Mouse (Mus musculus): Measurements from ENCODE around the gene Cldn18. TPM values are rescaled to one million over a fixed set of nuclear protein-coding genes. Genes with fewer than 3 reads are reported as not detected.

Gene Cldn18
- not detected for total RNA-seq (2022)

DNA sequence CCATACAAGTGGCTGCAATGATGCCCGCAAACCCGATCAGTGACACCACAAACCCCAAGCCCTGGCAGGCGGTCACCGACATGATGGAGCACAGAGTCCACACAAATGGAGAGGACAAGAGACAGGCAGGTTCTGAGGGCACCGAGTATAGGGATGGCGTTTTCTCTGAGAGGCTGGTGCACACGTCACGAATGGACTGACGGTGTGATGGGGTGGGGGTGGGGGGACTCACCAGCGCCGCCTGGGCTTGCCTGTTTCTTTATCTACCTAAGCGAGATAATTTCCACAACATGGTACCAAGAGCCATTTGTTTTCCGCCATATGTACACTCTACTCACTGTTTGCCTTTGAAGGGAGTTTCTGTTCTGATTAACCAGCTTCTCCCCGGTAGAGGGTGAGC lies at the start of gene Cldn18:
Gene Cldn18 (minus strand): TSS at position 134 of the 400 bp plus-strand sequence.
- DNase-seq (ENCODE audit: low spot score in 2 of 2) = no peak

DNA sequence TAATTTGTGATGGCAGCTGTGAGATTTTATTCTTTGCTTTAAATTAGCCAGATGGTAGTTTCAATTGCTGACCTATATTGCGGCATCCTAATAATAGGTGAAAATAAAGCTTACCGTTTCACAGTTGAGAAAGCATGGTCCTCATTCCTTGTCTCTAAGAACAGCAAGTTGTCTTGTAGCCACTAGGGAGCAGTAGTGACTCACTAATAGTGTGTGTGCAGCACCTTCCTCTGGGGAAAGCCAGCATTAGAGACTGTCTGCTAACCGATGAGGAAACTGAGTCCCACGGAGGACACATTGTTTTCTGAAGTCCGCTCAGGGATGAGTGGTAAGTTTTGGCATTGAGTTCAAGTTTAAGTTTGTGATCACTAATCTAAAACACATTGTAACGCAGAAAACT lies 46.5 kb upstream of the Cldn18 start:
- DNase-seq (ENCODE audit: low spot score in 2 of 2) = no peak

DNA sequence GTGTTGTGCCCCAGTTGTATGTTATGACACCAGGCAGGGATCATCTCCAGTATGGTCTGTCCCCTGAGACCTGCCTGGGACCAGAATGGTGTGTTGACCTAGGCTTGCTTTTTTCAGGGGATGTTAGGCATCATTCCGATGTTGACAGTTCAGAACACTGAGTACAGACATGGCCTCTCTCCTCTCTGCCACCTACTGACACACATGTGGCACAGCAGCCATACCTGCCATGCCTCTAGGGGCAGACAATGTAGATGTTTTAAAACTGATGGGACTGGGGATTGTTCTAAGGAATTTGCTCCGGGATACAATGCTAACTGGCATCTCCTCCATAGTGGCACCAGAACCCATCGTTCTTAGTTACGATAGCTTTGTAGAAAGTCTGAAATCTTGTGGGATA lies 33.2 kb upstream of the Cldn18 start:
- DNase-seq (ENCODE audit: low spot score in 2 of 2) = no peak

DNA sequence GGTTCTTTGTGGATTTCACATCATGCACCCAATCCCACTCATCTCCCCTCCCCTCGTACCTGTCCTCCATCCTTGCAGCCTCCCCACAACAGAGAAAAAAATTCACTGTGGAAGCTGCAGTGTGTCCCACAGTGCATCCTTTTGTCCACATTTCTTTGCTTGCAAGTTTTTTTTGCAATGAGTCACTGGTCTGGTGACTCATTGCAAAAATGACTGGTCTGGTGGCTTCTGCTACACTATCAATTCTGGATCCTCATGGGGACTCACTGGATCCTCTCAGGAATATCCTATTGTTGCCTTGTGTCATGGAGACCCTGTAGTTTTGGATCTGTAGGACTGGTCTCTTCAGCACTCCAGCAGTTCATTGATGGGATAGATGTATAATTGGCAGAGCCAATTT lies 31.2 kb upstream of the Cldn18 start:
- DNase-seq (ENCODE audit: low spot score in 2 of 2) = no peak

DNA sequence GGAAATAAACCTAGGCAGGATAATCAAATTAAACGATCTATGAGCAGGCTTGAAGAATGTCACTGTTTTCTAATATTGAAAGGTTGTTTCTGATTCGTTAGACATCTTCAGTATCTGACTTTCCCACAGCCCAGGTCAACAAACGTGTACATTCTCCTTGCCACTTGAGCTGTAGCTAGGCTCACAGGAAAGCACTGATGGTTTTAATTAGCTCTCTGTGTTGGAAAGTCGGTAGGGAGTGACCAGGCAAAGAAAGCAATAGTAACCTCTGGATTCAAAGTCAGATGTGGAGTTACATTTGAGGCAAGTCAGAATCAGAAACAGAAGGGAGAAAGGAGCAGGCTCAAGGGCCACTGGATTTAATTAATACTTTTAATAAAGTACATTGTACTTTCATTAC lies 30.7 kb upstream of the Cldn18 start:
- no peak for DNase-seq (ENCODE audit: low spot score in 2 of 2)

DNA sequence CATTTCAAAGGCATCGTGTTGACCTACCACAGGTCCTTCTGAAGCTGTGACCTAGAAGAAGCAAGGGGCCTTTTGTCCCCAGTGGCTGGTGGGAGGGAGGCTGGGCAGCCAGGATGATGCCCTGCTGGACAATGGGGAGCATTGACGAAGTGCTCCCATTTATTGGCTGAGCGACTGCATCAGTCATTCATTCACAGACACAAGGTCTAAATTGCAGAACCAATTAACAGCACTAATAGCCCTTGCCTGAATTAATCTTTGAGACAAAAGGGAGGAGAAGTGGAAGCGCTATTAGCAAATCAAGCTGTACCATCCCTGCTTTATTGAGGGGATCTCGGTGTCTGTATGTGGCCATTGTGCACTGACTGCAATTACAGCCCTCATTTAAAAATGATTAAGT lies 27.5 kb upstream of the Cldn18 start:
- DNase-seq (ENCODE audit: low spot score in 2 of 2) = no peak

DNA sequence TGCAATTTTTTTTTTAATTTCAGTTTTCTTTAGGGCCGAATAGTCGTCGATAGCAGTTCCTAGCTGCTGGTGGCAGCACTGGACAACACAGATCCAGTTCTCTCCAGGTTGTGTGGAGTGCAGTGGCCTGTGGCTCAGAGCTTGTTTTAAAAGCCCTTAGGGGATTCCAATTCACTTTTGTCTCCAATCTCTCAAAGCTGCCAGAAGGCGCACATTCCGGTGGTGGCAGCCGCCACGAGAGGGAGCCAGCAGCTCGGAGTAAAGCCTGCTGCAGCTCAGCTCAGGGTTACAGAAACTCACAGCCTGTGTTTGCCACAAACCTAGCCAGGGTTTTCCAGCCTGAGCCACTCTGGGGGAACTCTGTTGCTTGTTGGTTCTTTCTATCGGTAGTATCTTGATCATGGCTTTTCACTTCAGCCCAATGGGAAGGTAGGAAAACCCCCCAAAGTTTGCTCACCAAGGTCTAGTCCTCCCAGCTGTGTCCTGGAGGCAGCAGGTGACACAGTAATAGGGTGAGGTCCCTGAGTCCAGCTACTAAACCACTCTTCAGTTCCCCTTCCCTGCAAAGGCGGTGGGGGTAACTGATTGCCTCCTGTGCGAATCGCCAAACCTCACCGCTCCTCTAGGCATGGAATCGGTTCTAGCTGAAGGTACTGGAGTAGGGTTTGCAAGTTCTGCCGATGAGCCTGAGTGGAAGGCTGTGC lies 13.0 kb upstream of the Cldn18 start:
- no peak for DNase-seq (ENCODE audit: low spot score in 2 of 2)

DNA sequence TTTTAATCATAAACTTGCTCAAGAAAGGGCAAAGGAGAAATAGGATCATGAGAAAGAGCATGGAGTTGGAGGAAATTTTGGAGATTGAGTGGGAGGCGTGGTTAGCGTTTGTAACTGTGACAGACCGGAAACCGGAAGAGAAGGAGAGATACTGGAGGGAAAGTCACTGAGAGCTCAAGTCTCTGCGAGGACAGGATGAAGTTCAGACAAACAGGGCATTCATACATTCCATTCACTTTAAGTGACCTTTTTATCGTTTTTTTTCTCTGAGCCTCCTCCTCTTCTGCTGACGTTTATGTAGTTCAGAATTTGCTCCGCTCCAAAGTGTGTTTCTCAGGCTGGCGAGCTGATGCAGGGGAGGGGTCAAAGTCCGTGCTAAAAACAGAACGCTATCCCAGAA lies 10.8 kb upstream of the Cldn18 start:
- no peak for DNase-seq (ENCODE audit: low spot score in 2 of 2)

DNA sequence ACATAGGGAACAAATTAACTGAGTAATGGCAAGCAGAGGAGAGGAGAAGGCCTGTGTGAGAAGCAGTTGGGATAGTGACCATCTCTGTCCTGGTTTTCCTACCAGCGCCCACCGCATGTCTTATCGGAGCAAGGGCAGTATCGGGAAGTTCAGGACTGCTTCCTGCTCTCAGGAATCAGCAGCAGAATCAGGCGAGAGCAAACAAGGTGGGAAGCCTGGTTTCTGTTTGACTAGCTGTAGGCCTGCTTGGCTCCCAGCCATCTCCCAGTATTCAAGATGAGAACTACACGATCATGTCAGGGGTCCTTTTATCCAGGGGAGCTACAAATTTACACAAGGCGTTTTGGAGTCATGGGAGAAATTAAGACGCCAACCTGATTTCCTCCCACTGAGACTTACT lies 8.2 kb upstream of the Cldn18 start:
- no peak for DNase-seq (ENCODE audit: low spot score in 2 of 2)

DNA sequence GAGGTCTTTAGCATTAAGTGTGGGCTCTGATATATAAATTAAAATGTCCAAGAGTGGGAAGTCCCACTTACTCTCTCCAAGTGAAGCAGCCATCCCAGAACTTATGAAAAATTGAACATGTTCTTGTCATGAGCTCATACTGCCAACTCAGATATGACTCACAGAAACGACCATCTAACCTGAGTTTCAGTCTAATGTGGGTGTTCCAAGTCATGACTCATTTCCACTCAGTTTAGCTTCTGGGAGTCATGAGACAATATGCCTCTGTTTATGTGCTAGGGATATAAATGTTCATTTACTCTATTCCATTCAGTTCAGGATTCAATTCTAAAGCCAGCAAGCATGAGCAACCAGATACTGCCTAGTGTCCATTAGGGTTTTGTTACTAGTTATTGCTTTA lies 2.9 kb upstream of the Cldn18 start:
- no peak for DNase-seq (ENCODE audit: low spot score in 2 of 2)

DNA sequence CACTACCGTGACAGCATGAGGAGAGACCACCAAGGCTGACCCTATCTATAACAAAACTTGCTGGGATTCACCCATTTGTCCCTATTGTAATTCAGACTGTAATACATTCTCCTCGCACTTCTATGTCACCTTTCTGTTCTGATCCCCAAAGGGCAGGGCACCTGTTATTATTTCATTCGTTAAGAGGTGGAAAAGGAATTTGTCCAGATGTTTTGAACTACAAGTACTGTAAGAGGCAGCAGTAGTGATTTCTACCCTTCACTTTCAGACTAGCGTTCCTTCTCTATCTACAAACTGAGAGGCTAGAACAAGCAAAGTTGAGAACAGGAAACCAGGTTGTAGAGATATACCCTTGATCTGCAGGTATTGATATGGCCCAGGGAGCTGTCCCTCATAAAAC lies 6.8 kb downstream of the Cldn18 start:
- no peak for DNase-seq (ENCODE audit: low spot score in 2 of 2)

DNA sequence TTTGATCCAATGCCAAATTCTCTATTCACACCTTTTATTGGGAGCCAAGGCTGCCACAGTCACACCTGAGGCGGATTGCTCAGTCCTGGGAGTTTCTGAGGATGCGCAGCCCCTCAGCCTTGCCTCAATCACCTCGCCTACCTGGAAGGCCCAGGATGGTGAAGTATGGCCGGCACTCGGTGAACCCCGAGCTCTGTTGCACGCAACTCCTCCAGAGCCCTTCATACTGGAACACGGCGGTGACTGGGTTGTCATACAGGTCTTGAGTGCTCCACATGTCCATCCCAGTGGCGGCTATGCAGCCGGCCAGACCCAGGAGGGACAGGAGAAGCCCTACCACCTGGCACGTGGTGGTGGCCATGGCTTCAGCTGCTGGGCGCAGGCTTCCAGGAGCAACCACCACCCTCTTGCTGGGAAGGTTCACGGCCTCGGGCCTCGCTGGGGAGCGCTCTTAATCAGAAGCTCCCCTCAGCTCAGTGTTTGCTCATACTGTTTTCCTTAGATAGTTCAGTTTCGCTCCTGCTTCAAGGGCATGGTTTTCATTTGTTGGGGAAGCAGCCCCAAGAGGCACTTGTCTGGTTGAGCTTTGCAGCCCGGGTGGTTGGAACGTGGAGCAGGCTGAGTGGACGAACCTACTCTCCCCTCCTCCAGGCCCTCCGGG lies 7.3 kb downstream of the Cldn18 start:
- DNase-seq (ENCODE audit: low spot score in 2 of 2) = no peak

DNA sequence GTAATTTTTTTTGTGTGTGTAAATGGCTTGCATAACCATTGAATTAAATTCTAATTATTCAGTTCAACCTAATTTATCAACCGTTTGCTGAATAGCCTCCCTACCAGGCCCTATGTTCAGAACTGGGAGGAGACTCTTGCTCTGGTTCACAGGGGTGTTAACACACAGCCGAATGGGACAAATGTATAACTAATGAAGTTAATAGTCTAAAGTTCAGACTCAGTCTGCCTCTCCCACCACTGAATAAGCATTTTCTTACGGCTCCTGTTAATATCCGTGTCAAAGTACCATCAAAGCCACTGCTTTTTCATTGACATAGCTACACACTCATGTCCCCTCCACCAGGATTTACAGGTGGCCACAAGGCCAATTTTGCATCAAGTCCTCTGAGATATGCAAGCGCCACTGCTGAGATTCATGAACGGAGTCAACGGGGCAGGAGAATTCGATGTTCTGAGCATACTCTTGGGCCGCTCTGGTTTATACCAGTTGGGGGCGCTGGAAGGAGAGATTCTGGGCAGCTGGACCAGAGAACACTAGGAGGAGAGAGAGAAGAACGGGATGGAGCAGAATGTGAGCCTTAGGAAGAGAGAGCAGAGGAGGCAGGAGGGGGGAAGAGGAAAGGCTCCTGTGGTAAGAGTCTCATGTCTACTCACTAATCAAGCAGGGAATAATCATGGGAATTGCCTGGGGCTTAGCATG lies 9.5 kb downstream of the Cldn18 start:
- DNase-seq (ENCODE audit: low spot score in 2 of 2) = no peak

DNA sequence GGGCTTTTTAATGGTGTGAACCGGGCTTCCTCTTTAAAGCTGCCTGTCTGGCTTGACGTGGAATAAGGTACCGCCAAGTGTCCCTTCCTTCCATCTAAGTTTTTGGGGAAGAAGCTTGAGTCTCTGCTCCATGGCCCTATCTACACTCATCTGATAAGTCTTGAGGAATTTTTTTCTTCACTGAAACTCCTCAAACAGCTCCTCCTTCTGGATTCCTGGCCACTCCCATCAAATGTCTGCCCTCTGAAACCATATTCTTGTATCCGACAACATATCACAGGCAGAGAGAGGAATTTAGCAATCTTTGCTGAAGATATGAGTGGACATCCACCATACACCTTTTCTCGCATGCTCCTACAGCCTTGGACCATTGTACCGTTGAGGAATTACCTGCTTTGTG lies 10.8 kb downstream of the Cldn18 start:
- no peak for DNase-seq (ENCODE audit: low spot score in 2 of 2)

DNA sequence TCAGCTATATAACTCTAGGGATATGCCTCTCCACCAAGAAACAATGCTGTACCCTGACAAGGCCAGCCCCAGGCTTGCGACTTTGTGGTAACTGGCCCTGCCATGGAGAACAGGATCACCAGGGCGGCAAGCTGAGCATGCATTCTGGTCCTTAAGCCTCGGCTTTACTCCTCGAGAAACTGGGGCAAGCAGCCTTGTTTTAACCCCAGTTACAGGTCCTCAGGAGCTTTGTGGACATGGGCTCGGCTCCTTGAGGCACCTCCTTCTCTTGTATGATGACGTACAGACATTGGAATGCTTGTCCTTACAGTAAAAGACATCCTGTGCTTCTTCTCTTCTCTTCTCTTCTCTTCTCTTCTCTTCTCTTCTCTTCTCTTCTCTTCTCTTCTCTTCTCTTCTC lies 13.4 kb downstream of the Cldn18 start:
- no peak for DNase-seq (ENCODE audit: low spot score in 2 of 2)

DNA sequence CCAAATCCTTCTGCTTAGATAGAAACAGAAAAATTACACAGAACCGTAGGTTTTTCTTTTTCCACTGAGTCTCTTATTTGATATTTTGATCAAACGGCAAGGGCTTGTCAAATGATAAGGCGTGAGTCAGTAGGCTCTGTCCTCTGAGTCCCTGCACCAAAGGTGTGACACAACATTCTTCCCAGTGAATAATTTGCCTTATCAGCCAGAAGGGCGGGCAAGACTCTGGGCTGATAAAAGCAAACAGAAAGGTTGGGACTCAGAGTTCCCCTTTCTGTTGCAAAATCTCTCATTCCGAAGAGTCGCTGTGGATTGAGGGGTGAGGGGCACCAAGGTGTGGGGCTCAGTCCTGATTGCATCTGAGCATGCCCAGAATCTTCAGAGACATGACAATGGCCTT lies 14.9 kb downstream of the Cldn18 start:
- DNase-seq (ENCODE audit: low spot score in 2 of 2) = no peak

DNA sequence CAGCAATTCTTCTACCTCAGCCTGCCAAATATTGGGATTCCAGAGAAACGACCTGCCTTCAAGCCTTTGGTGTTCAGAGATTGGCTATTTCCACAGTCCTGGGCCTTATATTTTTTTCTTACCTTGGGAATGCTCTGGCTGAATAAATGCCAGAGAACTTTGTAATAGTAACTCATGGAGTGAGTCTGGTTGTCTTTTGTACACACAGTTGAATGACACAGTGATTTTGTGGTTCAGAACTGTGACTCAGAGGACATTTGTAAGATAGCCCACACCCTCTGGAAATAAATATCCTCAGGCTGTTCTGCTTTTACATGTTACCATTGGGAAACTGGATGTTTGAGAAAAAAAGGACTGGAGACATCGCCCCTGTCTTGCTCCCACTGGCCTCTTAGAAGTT lies 15.9 kb downstream of the Cldn18 start:
- no peak for DNase-seq (ENCODE audit: low spot score in 2 of 2)

DNA sequence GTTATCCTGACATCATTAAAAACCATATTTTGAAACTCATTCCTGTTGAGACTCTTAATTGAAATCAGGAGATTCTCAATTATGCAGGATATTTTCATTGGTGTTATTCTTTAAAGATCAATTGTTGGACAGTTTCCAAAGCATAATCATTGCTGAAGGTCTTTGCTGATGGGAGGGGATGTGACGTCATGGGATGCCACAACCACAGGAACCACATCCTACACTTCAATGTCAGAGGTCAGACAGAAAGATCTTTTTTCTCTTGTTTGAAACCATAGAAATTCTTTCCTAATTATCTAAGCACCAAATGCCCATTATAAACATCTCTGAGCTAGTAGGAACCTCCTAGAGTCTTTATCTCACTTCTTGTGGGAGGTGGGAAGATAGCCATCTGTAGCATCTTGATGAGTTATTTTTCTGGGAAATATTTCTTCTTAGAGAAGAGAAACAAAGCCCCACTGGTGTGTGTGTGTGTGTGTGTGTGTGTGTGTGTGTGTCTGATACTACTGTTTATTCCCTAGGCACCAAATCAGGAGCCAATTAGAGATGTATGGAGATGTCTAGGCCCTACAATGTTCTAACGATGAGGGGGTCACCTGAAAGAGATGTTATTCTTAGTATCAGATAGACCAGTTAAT lies 17.2 kb downstream of the Cldn18 start:
- DNase-seq (ENCODE audit: low spot score in 2 of 2) = no peak

DNA sequence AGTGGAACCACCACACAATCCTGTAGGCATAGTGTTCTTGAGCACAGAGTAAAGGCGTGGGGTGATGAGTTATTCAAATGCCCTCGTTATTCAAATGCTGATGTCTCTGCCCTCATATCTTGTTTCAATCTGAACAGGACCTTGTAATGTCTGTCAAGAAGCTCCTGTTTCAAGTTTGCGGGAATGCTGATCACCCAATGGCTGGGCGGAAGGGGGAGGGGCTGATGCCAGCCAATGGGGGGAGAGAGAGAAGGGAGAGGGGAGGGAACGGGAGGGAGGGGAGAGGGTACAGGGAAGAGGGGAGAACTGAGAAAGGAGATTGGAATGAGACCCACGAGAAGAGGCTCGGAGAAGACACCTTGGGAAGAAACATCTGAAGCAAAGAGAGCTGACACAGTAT lies 22.1 kb downstream of the Cldn18 start:
- no peak for DNase-seq (ENCODE audit: low spot score in 2 of 2)

DNA sequence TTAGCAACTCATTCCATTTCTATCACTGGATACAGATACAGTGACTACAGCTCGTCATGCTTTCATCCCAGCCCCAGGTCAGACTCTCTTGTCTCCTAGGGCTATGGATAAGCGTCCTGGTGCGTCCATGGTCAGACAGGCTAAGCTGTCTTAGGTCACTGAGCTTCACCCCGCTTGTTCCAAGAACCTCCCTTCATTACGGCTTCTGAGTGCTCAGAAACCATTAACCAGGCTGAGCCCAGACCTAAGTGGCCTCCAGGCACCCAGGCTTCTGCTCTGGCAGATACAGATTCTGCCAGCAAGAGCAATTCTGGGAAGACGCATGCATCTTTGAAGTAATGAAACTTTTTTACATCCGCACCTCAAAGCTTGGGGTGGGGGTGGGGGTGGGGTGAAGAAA lies 26.7 kb downstream of the Cldn18 start:
- DNase-seq (ENCODE audit: low spot score in 2 of 2) = no peak

DNA sequence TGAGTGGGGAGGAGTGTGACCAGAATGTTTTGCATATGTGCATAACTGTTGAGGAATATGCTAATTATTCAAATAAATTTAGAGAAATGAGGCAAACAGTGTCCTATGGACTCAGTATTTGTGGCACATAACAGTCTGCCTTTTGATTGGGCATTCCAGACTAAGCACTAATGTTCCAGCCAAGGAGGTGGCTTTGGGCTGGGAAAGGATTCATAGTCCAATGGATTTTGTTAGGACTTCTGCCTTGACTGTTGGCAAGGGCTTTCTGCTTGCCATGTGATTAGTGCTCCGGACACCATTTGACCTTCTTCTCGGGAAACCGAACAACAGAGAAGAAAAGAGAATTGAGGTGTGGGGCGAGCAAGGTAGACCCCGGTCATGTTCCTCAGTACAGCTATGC lies 27.3 kb downstream of the Cldn18 start:
- no peak for DNase-seq (ENCODE audit: low spot score in 2 of 2)

DNA sequence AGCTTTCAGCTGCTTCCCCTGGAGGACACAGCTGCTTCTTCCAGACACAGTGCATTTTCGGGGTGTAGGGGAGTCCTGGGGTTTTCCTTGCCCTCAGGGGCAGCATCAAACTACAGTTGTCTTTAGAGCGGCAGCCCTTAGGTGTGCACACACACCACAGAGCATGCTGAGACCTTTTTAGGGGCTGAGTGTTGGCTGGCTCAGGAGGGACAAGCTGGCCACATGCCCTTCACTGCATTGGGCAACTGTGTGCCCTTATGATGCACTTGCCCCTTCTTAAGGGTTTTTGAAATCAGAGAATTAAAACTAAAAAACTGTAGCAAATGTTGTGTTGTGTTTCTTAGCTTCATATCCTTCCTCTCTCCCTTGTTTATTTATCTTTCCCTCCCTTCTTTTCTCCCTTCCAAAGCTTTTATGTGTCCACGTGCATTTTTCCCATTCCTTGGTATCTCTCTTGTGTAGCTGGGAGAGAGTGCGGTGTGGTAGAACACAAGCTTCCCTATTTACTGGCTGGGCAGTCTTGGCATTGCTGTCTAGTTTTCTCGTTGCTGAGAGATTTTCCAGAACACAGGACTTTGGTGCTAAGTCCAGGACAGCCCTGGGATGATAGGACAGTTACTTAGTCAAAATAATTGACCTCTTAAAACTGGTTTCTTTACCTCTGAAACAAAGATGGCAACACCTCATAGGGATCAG lies 31.4 kb downstream of the Cldn18 start:
- no peak for DNase-seq (ENCODE audit: low spot score in 2 of 2)
